Mouse (Mus musculus) fibroblast of lung, adult 2 months (primary cell): ENCODE data around the gene Ncln.

Experiments
- DNase-seq: peaks from one replicate; pipeline ENCODE4 v3.0.0-alpha.2; 2011; ENCODE audit warnings: low read depth

Ncln gene

DNA sequence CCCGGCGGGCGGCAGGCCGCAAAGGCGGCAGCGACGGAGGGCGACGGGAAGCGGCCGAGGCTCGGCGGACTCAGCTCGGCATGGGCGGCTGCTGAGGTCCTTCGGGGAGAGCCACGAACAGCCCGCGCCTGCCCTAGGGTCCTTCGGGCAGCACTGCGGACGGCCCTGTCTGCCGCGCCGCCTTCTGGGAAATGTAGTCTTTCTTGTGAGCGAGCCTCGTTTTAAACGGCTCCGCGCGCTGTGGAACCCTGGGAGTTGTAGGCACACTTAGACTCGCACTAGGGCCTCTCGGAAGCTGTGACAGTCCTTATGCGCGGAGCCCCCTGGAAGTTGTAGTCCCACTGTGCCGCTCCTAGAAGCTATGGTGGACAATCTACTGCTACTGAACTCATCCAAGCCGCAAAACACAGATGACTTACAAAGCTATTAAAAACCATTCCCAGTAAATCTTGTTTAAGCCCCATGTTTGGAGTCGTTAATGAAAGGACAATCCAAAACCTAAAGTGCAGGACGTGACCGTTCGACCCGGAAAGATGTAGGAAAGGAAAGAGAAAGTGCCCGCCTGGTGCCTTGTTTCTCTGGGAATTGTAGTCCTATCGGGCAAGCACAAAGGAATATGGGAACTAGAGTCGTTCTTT is at the start of gene Ncln:
Gene Ncln, minus strand, starts transcription at position 129 of the 638 bp plus-strand sequence.
- peak; percentile 96 for DNase-seq

DNA sequence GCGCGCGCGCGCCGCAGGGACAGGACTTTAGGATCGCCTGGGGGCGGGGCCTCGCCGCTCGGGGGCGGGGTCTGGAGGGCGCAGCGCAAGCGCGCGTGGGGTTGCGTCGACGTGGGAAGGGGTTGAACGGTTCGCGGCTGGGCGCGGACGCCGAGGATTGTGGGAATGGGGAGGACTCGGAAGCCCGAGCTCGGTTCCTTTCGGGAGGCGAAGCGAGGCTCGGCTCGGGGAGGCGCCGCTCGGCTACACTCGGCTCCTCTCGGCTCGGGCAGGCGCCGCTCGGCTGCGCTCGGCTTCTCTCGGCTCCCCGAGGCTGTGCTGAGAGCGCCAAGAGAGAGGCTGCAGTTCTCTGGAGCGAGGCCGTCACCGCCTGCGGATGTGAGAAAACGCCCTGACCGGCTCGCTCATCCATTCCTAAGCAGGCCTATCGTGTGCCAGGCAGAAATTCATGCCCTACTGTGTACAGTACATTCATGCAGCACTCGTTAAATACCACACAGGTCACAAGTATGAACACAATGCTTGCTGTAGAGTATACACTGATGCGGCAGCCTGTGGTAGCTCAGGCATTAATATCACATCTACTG is 49.1 kb upstream of the Ncln start, which contains the start of gene Gna11:
Gene Gna11, minus strand, starts transcription at position 30 of the 587 bp plus-strand sequence.
- DNase-seq: peak; percentile 98

DNA sequence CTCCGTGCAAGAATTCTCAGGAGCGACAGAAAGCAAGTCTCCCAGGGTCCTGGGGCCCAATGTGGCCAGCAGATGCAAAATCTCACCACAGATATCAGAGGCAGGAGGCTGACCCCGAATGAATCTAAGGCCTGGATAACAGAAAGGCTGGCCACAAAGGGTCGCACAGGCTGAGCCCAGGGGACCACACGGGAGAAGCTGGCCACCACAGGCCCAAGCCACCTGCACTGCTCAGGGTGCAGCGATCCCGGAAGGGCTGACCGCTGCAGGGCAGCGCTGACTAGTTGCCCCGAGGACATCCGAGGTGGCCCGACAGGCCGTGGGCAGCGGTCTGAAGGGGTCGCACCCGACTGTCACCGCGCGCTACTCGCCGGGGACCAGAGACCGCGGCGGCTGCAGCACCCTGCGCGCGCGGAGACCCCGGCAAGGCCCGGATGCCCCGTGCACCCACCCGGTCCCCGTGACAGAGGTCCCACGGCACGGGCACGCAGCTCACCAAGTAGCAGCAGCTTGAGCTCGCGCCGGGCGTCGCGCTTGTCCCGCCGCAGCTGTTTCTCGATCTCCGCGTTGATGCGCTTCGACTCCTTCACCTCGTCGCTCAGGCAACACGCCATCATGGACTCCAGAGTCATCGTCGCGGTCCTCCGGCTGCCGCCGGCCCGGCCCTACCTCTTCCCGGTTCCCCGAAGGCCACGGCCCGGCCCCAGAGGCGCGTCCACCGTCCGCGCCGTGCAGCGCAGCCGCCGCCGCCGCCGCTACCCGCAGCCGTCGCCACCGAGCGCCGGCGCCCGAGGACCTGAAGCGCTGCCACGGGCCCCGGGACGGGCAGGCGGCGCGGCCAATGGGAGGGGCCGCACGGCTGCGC is 48.3 kb upstream of the Ncln start:
- DNase-seq: no peak

DNA sequence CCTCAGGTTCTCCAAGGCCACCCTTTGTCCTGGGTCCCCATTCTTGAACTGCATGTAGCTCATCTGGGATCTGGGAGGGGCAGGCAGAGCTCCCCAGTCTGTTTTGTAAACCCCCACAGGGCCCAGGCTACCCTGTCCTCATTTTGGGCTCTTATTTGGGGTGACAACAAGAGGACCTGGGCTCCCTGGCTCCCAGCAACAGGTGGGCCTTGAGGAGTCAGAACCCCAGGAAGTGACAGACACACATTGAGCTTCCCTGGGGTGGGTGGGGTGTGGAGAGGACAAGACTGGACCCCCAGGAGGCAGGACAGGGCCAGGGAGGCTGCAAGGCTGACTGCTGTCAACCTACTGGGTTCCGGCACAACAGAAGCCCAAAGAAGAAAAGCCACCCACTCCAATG is 47.4 kb upstream of the Ncln start:
- DNase-seq: no peak

DNA sequence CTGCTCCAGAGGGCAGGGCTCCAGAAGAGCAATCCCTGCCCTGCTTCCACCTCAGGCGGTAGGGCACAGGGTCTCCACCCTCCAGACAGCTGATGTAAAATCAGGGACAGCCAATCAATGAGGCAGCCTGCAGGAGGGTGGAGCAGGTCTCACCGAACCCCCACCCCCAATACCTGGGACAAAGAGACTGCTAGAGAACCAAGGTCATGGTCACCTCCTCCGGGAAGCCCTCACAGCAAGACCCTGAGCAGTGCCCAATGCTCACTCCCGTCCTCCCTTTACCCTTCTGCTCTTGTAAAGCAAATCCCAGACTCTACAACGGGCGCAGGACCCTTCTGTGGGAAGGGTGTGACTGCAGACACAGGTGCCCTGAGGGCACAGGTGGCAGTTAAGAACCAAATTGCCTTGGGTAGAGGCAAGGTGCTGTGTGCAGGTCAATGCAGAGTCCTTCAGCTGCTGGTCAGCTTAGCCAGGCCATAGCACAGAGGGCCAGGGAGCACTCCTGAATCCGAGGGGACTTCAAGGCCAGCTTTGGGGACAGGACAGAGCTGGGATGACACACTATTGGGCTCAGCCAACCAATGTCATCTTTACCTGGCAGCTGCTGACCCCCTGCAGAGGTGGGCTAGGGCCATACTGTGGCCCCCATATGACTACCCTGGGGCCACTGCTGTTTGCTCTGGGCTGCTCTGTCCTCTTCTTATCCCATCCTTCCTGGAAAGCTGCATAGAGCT is 46.7 kb upstream of the Ncln start:
- DNase-seq: no peak

DNA sequence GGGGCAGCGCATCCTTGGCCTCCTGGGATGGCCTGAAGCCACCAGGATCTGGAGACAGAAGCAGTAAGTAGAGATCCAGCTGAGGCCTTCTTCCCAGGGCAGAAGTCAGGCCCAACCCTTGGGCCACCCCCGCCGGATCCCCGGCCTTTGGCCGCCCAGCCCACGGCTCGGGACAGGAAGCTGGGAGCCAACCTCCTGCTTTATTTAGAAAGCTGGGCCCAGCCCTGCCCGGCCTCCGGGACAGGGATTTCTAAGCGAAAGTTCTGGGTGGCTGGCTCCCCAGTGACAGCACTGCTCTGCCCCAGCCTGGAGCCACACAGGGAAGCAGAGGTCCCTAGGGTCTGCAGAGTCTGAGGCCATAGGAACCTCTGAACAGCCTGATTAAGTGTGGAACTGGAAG is 45.6 kb upstream of the Ncln start:
- no peak for DNase-seq

DNA sequence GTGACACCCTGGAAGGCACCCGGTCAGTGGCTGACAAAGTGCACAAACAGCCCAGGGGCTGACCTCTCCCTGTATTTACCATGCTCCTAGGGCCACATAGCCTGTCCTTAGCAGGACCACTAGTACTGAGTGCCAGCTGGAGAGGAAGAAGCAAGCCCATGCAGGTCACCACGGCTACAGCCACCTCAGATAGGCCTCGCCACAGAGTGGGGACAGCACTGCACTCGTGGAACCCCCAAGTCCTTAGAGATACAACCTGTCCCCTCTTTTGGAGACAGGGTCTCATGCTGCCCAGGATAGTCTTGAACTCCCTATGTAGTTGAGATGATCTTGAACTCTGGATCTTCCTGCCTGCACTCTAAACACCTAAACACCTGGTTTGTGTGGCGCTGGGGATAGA is 45.2 kb upstream of the Ncln start:
- DNase-seq: no peak

DNA sequence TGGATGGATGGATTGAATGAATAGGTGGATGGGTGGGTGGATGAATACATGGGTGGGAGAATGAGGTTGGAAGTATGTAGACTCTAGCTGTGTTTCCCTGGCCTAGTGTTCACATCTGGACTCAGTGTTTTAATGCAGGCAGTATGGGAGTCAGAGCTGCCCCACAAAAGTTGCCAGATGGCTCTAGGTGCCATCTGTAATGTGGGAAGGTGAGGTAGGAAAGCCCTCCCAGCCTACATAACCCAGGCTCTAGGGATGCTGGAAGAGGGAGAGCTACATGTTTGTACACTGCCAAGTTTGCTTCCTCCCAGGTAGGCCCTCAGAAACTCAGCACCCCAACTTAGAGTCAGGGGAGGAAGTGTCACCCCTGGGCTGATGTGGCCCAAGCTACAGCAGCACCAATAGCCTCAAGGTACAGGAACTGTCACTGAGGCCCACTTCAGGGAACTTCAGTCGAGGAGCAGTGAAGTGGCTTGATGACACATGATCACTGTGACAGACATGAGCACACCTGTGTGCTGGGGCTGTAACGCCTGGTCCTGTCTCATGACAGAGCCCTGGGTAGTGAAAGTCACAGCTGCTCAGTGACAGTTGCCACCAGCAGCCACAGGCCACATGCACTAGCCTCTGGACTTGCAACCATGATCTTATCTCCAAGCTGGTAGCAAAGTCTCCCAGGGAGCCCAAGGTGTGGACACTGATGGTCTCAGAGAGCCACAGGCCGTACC is 42.3 kb upstream of the Ncln start:
- no peak for DNase-seq

DNA sequence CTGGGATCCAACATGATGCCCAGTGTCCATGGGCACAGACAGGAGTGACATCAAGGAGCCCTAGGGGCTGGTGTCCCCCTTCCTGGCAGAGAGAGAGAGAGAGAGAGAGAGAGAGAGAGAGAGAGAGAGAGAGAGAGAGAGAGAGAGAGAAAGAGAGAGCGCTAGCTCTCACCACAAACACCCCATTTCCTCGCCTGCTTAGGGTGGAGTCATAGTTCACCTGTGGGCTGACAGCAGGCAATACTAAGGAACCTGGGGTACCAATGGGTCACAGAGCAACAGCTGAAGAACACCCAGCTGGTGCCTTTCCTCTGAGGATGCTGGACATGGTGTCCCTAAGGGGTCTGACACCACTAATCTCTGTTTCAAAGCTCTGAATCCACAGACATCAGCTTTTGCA is 41.2 kb upstream of the Ncln start:
- no peak for DNase-seq

DNA sequence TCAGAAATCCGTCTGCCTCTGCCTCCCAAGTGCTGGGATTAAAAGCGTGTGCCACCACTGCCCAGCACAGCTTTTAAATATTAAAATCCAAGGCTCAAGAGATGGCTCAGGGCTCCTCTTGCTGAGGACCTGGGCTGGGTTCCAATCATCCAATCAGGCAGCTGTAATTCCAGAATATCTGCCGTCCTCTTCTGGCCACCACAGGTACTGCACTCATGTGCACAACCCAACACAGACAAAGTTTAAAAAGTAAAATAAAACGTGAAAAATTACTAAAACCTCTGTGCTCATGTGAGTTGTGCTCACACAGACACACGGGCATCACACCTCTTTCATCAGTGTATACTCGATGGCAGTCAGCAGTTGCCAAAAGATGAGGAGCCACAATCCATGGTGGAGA is 40.5 kb upstream of the Ncln start:
- no peak for DNase-seq

DNA sequence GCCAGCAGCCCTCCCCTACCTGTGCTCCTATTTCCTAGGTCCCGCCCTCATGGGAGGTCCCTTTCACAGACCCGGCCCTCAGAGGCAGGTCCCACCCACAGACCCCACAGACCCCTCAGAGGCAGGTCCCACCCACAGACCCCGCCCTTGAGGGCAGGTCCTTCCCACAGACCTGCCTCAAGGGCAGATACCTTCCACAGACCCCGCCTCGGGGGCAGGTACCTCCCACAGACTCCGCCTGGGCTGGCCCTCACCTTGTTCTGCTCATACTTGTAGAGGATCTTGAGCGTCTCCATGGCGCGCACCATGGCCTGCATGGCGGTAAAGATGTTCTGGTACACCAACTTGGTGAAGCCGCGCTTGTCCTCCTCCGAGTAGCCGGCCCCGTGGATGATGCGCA is 38.6 kb upstream of the Ncln start:
- DNase-seq: no peak

DNA sequence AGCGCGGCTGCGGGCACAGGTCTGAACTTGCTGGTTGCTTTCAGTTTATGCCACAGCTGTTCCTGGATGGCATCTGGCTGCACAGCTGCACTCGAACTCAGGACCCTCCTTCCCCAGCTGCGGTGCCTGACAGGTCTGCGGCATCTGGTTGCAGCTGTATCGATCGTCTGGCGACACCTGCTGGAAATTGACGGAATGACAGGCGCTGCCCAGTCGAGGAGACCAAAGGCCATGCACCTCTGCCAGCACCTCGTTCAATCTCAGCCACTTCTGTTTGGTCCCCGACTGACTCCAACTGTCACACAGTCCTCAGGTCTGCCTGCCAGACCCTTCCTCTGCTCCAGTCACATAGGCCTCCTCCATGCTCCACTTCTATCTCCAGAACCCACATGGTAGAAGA is 30.6 kb upstream of the Ncln start:
- DNase-seq: no peak

DNA sequence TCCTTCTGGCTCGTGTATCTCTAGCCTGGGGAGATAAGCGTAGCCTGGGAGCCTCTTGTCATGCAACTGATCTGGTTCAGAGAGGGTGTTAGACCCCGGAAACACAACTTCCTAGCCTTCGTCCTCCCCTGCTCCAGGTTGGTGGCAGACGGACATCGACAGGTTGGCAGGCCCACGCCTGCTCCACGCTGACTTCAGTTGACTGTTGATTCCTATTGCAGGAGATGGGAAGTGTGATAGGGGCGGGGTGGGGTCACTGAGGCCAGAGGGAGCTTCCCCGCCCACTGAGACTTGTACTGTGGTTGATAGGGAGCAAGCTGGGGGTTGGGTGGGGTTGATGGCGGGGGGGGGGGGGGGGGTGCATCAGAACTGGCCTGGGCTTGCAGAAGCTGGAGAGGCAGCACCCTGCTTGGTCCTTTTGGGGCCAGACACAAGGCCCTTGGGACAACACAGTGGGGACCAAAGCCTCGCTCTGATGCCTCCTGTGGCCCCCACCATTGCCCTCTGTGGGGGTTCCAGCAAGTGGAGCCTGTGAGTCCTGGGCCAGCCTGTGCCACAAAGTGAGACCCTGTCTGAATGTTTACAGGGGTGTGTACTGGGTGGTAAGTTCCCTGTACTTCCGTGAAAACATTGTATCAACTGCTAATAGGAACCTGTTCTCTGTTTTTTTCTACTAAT is 29.0 kb upstream of the Ncln start:
- no peak for DNase-seq

DNA sequence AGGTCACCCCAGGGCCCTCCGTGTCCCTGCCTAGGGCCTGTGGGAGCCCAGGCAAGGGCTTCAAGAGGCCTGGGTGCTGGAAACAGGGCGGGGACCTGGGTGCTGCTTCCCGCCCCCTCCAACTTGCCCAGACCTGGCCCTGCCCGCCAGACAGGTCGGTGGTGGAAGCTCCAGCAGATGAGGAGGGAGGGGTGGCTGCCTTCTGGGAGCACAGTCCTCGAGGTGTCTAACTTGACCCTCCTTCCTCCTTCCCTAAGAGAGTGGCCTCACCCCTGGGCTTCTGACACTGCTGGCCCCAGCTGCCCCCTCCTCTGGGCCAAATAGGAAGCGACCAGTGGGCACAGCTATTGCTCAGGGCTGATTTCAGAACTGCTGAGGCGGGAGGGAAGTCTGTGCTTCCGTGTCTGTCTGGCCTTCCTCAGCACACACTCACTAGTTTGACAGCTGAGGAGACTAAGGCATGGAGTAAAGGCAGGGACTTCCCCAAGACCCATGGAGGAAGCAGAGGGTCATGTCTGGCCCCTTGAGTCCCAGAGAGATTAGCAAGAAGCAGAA is 27.9 kb upstream of the Ncln start, which contains the start of gene Gna15:
Gene Gna15, minus strand, starts transcription at position 175 of the 555 bp plus-strand sequence.
- no peak for DNase-seq

DNA sequence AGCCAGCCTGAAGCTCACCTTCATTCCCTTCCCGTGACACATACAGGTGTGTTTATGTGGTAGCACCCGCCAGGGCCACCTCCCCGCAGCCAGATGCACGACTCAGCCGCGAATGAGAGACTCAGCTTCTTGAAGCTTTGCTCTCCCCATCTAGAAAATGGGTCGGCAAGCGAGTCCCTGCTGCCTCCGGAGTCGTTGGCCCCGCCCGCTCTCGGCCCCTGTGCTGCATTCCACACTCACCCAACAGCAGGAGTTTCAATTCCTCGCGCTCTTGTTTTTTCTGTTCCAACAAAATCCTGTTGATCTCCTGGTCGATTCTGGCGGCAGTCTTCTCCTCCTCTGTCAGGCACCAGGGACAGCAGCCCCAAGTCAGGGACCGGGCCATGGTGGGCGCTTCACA is 27.4 kb upstream of the Ncln start:
- no peak for DNase-seq

DNA sequence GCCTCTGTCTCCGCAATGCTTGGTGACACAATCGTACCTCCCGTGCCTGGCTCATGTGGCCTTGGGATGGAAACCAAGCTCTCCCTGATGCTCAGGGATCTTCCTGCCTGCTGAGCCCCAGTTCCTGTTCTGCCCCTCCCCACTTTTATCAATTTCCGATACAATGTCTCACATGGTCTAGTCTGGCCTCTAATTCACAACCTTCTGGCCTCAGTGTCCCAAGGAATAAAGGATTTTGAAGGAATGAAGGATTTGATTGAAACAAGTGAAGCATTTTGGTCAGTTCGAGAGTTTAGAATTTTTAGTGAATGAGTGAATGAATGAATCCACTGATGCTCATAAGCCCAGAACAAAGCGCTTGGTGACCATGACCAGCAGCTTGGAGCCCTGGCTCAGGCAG is 26.9 kb upstream of the Ncln start:
- DNase-seq: no peak

DNA sequence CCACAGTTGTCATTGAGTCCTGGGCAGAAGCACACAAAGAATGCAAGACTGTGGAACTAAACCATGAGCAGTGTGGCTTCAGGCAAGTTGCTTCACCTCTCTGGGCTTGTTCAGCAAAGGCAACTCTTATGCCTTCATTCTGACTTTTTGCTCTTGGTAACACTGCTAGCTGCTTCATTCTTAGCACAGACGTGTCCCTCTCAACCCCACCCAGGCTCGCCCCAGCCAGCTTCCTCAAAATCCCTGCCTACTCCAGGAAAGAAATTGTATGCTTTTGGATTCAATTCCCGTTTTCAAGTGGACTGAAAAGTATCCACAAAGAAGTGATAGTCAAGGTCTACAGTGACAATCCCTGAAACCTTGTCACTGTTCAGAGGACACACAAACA is 23.8 kb upstream of the Ncln start:
- no peak for DNase-seq

DNA sequence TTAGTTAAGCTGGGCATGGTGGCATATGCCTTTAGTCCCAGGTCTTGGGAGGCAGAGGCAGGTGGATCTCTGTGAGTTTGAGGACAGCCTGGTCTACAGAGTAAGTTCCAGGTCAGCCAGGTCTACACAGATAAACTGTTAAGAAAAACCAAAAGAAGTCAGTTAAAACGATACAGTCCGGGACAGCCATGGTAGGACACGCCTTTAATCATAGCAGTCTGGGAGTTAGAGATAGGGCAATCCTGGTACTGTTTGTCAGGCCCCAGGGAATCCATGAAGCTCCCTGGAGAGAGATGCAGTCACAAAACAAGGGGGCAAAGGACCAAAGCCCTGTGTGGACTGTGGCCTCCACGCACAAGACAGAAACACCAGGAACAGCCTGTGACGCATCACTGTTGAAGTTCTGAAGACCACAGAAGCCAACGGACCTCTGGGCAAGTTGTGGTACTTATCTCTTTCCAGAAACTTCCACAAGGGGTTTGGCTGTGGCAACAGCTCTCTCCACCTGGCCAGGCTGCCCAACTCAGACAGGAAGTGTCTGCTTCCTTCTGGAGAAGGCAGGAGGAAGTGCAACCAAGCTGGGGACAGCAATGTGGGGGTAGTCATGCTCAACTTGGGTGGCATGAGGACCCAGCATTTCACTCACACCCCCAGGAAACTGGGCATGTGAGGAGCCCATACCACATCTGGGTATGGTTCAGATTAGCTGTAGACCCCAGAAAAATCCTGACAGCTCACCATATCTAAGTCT is 23.2 kb upstream of the Ncln start:
- DNase-seq: no peak

DNA sequence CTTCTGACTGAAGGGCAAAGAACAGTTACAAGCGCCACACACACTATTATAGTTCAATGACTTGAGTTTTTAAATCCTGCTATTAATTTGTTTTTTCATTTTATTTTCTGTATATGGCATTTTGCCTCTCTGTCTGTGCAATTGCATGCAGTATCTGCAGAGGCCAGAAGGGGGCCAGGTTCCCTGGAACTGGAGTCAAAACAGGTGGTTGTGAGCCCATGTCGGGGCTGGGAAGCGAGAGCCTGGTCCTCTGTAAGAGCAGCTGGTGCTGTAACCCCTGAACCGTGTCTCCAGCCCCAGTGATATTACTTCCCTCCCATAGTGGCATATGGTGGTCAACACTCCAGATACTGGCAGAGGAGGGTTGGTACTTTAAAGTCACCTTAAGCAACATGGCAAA is 22.4 kb upstream of the Ncln start:
- no peak for DNase-seq

DNA sequence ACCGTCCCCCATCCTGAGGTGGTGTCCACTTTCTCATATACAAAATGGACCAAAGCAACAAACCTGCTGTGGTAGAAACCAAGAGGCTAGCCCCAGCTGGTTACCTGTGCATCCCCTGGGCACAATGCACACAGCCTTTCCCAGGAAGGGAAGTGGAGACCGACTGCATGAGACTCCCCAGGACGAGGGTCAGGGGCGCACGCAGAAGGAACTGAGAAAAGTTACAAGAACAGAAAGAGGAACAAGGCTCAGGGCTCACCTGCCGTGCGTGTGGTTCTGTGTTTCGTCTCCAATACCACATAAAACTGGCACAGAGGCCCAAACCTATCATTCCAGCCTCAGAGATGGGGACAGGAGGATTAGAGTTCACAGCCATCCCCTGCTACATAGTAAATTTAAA is 21.0 kb upstream of the Ncln start:
- DNase-seq: no peak
